Mouse (Mus musculus) forebrain, embryonic 13.5 days (tissue): ENCODE measurements around the gene Mex3b. TPM values are rescaled to one million over a fixed set of nuclear protein-coding genes. Genes with fewer than 3 reads are reported as not detected.

Experiments
- ATAC-seq: fragments of 200-750 bp; cut with Nextera tagmentation; 2 replicates; pipeline ENCODE4 v1.8.0; 2017
- H3K27ac ChIP-seq: fragments of 300-500 bp; sonication (generic); 2 replicates; pipeline ENCODE4 v1.5.1; 2015; ENCODE audit warnings: inconsistent platforms, mild to moderate bottlenecking, moderate library complexity
- H3K27me3 ChIP-seq: fragments of 300-500 bp; sonication (generic); 2 replicates; pipeline ENCODE4 v1.6.1; 2015; ENCODE audit warnings: mild to moderate bottlenecking, inconsistent platforms
- H3K36me3 ChIP-seq: fragments of 300-500 bp; sonication (generic); 2 replicates; pipeline ENCODE4 v1.6.1; 2015; ENCODE audit warnings: mild to moderate bottlenecking, inconsistent platforms; ENCODE audit not compliant: poor library complexity, severe bottlenecking
- H3K4me1 ChIP-seq: fragments of 300-500 bp; sonication (generic); 2 replicates; pipeline ENCODE4 v1.6.1; 2015; ENCODE audit warnings: inconsistent platforms
- H3K4me2 ChIP-seq: fragments of 300-500 bp; sonication (generic); 2 replicates; pipeline ENCODE4 v1.6.1; 2015; ENCODE audit warnings: inconsistent platforms, mild to moderate bottlenecking, moderate library complexity
- H3K4me3 ChIP-seq: fragments of 300-500 bp; sonication (generic); 2 replicates; pipeline ENCODE4 v1.5.1; 2015; ENCODE audit warnings: mild to moderate bottlenecking, inconsistent platforms
- H3K9ac ChIP-seq: fragments of 300-500 bp; sonication (generic); 2 replicates; pipeline ENCODE4 v1.6.1; 2015; ENCODE audit warnings: mild to moderate bottlenecking, inconsistent platforms
- H3K9me3 ChIP-seq: fragments of 300-500 bp; sonication (generic); replicated peaks from 2 replicates; pipeline ENCODE4 v1.6.1; 2016; ENCODE audit warnings: inconsistent platforms
- WGBS: fragments of 180-500 bp; shearing (Covaris S2); methylation state at CpG from one replicate; pipeline ENCODE4 v1.1.7; 2015; 5-methylcytosine and 5-hydroxymethylcytosine counted together
- polyA plus RNA-seq: library from polyadenylated mRNA; unstranded; fragments of >200 nt; fragmentation: Nextera tagmentation; extraction: Ambion mirVana; gene quantifications from 2 replicates; pipeline ENCODE4 v1.2.1, GENCODE M21; 2015

Gene Mex3b
- polyA plus RNA-seq, 1 experiment from 2014 or later = 45.8 TPM

- H3K27ac ChIP-seq = peak overlapping the region; percentile 100
- H3K4me2 ChIP-seq = peak overlapping the region; percentile 96
- peaks cover 27% of the 10 kb centered on the region for H3K36me3 ChIP-seq
- H3K4me1 ChIP-seq = peaks cover 29% of the 10 kb centered on the region
- no peak for ATAC-seq
- no peaks in the 10 kb centered on the region for H3K27me3 ChIP-seq
- no peaks in the 10 kb centered on the region for H3K9me3 ChIP-seq
- H3K4me3 ChIP-seq = peak overlapping the region; percentile 98
- H3K9ac ChIP-seq = peak overlapping the region; percentile 100
- whole genome bisulfite sequencing = 1% methylated on average over 56 of the region's 56 CpGs
Measured at GRCm38 (mm10) chr7:82869231-82870147, 2.4 kb downstream of the Mex3b start.

GRCm38 (mm10) chr7:82870148-82870513, 3.0 kb downstream of the Mex3b start:
- H3K4me3 ChIP-seq = peak overlapping the region; percentile 98
- H3K27ac ChIP-seq = peak overlapping the region; percentile 100
- H3K27me3 ChIP-seq = no peaks in the 10 kb centered on the region
- peaks cover 27% of the 10 kb centered on the region for H3K36me3 ChIP-seq
- H3K4me2 ChIP-seq = peak overlapping the region; percentile 96
- H3K9me3 ChIP-seq = no peaks in the 10 kb centered on the region
- 8% methylated on average over 18 of the region's 18 CpGs for WGBS
- ATAC-seq = no peak
- H3K4me1 ChIP-seq = peaks cover 22% of the 10 kb centered on the region
- H3K9ac ChIP-seq = peak overlapping the region; percentile 100

GRCm38 (mm10) chr7:82876551-82876950, 9.4 kb downstream of the Mex3b start:
- 68% methylated on average over 5 of the region's 5 CpGs for WGBS

GRCm38 (mm10) chr7:82880016-82880415, 12.9 kb downstream of the Mex3b start:
- H3K4me2 ChIP-seq = no peak overlapping the region
- H3K4me3 ChIP-seq = no peak overlapping the region
- no peak overlapping the region for H3K27ac ChIP-seq
- peaks cover 7% of the 10 kb centered on the region; the same call in 1 of the 2 replicates for H3K4me1 ChIP-seq
- H3K27me3 ChIP-seq = no peaks in the 10 kb centered on the region
- 96% methylated on average over 5 of the region's 5 CpGs for WGBS
- no peaks in the 10 kb centered on the region for H3K9me3 ChIP-seq
- no peak overlapping the region for H3K9ac ChIP-seq
- H3K36me3 ChIP-seq = no peaks in the 10 kb centered on the region
- ATAC-seq = no peak

More at GRCm38 (mm10) chr7:82876551-82876950, 9.4 kb downstream of the Mex3b start:
- Histone ChIP-seq H3K27me3 (no peaks in the 10 kb centered on the region), H3K27ac (no peak overlapping the region), H3K4me1 (peaks cover 23% of the 10 kb centered on the region), H3K9ac (no peak overlapping the region), H3K4me2 (no peak overlapping the region), H3K9me3 (no peaks in the 10 kb centered on the region), H3K36me3 (peaks cover 7% of the 10 kb centered on the region; the same call in 1 of the 2 replicates), H3K4me3 (no peak overlapping the region)
- no peak for ATAC-seq

- Histone ChIP-seq H3K4me1 (peaks cover 7% of the 10 kb centered on the region; the same call in 1 of the 2 replicates), H3K9me3 (no peaks in the 10 kb centered on the region), H3K9ac (no peak overlapping the region), H3K4me2 (no peak overlapping the region), H3K4me3 (no peak overlapping the region), H3K27me3 (no peaks in the 10 kb centered on the region), H3K36me3 (no peaks in the 10 kb centered on the region), H3K27ac (no peak overlapping the region)
- WGBS = 89% methylated on average over 5 of the region's 5 CpGs
- no peak for ATAC-seq
Measured at GRCm38 (mm10) chr7:82880700-82881099, 13.6 kb downstream of the Mex3b start.

- no peak overlapping the region for H3K9ac ChIP-seq
- no peaks in the 10 kb centered on the region for H3K9me3 ChIP-seq
- H3K27me3 ChIP-seq = no peaks in the 10 kb centered on the region
- H3K4me1 ChIP-seq = no peaks in the 10 kb centered on the region
- H3K27ac ChIP-seq = no peak overlapping the region
- no peaks in the 10 kb centered on the region for H3K36me3 ChIP-seq
- no peak overlapping the region for H3K4me2 ChIP-seq
- ATAC-seq = no peak
- 89% methylated on average over 6 of the region's 6 CpGs for WGBS
- no peak overlapping the region for H3K4me3 ChIP-seq
Measured at GRCm38 (mm10) chr7:82890317-82890850, 23.3 kb downstream of the Mex3b start.

- no peak overlapping the region for H3K4me2 ChIP-seq
- no peaks in the 10 kb centered on the region for H3K36me3 ChIP-seq
- no peak overlapping the region for H3K27ac ChIP-seq
- no peaks in the 10 kb centered on the region for H3K9me3 ChIP-seq
- no peak overlapping the region for H3K4me3 ChIP-seq
- 30% methylated on average over 1 of the region's 1 CpGs for WGBS
- no peak for ATAC-seq
- no peak overlapping the region for H3K9ac ChIP-seq
- H3K4me1 ChIP-seq = no peaks in the 10 kb centered on the region
- no peaks in the 10 kb centered on the region for H3K27me3 ChIP-seq
Measured at GRCm38 (mm10) chr7:82890875-82891515, 23.9 kb downstream of the Mex3b start.

GRCm38 (mm10) chr7:82894366-82894765, 27.2 kb downstream of the Mex3b start:
- Histone ChIP-seq H3K4me2 (no peak overlapping the region), H3K9me3 (no peaks in the 10 kb centered on the region), H3K27ac (no peak overlapping the region), H3K9ac (no peak overlapping the region), H3K4me3 (no peak overlapping the region), H3K27me3 (no peaks in the 10 kb centered on the region), H3K4me1 (0 out of 2 replicates have a peak, but pooled peaks cover 5% of the 10 kb centered on the region), H3K36me3 (no peaks in the 10 kb centered on the region)
- ATAC-seq = no peak
- 82% methylated on average over 1 of the region's 1 CpGs for WGBS

- Histone ChIP-seq H3K9me3 (no peaks in the 10 kb centered on the region), H3K27ac (no peak overlapping the region), H3K9ac (no peak overlapping the region), H3K4me2 (no peak overlapping the region), H3K27me3 (no peaks in the 10 kb centered on the region), H3K4me1 (0 out of 2 replicates have a peak, but pooled peaks cover 5% of the 10 kb centered on the region), H3K36me3 (no peaks in the 10 kb centered on the region), H3K4me3 (no peak overlapping the region)
- WGBS = 68% methylated on average over 2 of the region's 2 CpGs
- no peak for ATAC-seq
Measured at GRCm38 (mm10) chr7:82895606-82896005, 28.5 kb downstream of the Mex3b start.

- no peak for ATAC-seq
- WGBS = 7% methylated on average over 3 of the region's 3 CpGs
Measured at GRCm38 (mm10) chr7:82896750-82897149, 29.6 kb downstream of the Mex3b start.

GRCm38 (mm10) chr7:82899459-82900297, 32.5 kb downstream of the Mex3b start:
- no peak for ATAC-seq
- no peak overlapping the region for H3K4me3 ChIP-seq
- H3K9me3 ChIP-seq = no peaks in the 10 kb centered on the region

More at GRCm38 (mm10) chr7:82896750-82897149, 29.6 kb downstream of the Mex3b start:
- Histone ChIP-seq H3K4me1 (0 out of 2 replicates have a peak, but pooled peaks cover 5% of the 10 kb centered on the region), H3K27ac (no peak overlapping the region), H3K9me3 (no peaks in the 10 kb centered on the region), H3K4me3 (no peak overlapping the region), H3K36me3 (no peaks in the 10 kb centered on the region), H3K4me2 (no peak overlapping the region), H3K27me3 (no peaks in the 10 kb centered on the region), H3K9ac (no peak overlapping the region)

More at GRCm38 (mm10) chr7:82899459-82900297, 32.5 kb downstream of the Mex3b start:
- H3K36me3 ChIP-seq = no peaks in the 10 kb centered on the region
- no peak overlapping the region for H3K27ac ChIP-seq
- WGBS = 82% methylated on average over 8 of the region's 8 CpGs
- H3K4me1 ChIP-seq = 0 out of 2 replicates have a peak, but pooled peaks cover 5% of the 10 kb centered on the region
- no peak overlapping the region for H3K9ac ChIP-seq
- no peaks in the 10 kb centered on the region for H3K27me3 ChIP-seq
- no peak overlapping the region for H3K4me2 ChIP-seq
